Mouse (Mus musculus) cerebellum, postnatal 25 days (tissue): Measurements from ENCODE around the gene Ube2r2.
A peak's percentile ranks its signal among the peaks of the same experiment; 100 is the strongest.

Source experiments
- DNase-seq, 2 experiments: peaks; one replicate each; pipeline ENCODE4 v3.0.0; 2021; ENCODE audit warnings: mixed read lengths in 2 of 2

Ube2r2 gene

DNA sequence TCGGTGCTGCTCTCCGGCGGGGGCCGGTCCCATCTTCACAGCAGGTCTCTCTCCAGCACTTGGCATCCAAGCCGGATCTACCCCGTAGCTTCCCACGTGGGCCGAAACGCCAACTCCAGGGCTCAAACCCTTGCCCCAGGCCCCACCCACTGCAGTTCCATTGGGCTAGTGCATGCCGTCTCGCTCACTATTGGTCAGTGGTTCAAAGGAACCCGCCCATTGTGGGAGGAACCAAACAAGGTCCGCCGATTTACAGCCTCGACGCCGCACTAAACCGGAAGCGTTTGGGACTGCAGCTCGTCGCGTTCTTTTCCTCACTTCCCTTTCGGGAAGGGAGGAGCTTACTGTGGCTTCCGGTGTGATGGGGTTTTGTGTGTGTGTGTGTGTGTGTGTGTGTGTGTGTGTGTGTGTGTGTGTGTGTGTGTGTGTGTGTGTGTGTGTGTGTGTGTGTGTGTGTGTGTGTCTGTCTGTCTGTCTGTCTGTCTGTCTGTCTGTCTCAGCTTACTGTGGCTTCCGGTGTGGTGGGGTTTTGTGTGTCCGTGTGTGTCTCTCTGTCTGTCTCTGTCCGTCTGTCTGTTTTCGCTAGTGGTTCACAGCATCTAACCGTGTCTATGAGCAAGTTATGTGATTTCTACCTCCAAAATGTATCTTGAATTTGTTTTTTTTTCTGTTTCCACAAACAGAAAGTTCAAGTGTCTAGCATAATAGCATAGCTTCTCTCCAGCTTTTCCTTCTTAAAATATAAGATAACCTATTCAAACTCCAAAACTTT is 11.2 kb upstream of the Ube2r2 start, which contains the start of gene Nol6:
Gene Nol6 (minus strand): TSS at position 276 of the 772 bp plus-strand sequence.
- DNase-seq = peak; percentile 94 to 97

DNA sequence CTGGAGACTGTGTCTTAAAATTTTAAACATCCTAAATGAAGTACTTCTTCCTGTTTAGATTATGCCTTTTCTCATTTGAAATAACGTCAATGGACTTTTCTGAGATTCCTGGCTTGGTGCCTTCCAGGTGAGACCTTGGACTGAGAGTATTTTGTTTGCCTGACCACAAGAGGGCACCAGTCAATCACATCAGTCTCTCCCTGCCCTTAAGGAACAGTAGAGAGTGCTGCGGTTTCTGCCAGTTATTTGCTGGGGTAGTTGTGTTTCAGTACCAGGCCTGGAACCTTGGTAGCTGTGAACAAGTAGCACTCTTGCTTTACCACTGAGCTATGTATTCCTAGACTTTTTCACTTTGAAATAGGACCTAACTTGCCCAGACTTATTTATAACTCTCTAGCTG is 6.1 kb upstream of the Ube2r2 start:
- peak; percentile 66 to 81 for DNase-seq

DNA sequence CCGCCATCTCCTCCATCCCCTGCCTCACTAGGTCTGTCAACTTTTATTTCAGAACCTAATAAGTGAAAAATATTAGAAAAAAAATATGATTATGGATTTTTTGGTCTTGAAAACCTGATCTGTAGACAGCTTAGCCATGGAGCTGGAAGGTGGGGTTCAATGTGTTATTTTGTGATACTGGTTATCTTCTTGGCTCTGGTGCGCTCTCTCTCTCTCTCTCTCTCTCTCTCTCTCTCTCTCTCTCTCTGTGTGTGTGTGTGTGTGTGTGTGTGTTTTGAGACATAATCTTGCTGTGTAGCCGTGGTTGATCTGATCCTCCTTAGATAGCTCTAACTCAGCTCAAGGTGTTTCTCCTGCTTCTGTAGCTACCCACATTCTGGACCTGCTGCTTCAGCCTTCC is 5.7 kb upstream of the Ube2r2 start:
- no peak for DNase-seq

DNA sequence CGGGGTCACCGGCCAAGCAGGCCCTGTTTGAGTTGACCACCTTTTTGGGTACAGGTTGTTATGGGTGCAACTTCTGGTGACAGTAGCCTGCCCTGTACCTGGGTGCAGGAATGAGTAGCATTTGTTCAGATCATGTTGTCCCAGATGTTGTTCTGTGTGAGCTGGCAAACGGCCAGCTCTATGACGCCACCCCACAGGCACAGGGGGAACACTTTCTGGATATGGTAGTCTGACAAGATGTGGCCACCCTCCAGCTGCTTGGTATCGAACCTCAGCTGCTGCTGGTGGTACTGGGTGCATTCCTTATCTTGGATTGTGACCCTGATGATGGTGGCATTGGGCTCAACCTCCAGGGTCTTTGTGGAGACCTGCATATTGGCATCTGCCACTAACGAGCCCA is 3.1 kb upstream of the Ube2r2 start:
- no peak for DNase-seq

DNA sequence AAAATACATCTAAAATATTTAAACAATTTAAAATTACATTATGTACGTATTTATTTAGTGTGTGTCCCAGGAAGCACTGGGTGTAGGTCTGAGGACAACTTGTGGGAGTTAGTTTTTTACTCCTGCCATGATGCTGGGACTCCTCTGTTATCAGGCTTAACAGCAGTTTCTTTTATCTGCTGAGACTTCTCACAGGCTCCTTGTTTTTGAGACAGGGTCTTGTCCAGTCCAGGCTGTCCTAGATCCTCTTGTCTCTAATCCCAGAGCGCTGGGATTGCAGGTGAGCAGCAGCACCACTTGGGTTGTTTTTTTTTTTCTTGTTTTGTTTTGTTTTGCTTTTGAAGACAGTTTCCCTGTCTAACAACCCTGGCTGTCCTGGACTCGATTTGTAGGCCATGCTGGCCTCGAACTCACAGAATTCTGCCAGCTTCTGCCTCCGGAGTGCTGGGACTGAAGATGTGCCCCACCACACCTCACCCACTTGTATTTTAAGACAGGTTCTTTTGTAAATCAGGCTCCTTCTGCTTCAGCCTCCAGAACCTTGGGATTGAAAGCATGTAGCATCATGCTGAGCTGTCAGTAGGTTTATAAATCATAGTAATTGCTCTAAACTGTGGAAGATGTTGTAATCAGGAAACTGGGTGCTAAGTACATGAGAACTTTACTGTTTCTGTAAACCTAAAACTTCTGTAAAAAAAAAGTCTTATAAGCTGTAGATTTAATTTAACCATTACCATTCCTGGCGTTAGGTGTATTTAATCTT is 1.8 kb upstream of the Ube2r2 start:
- DNase-seq = no peak

DNA sequence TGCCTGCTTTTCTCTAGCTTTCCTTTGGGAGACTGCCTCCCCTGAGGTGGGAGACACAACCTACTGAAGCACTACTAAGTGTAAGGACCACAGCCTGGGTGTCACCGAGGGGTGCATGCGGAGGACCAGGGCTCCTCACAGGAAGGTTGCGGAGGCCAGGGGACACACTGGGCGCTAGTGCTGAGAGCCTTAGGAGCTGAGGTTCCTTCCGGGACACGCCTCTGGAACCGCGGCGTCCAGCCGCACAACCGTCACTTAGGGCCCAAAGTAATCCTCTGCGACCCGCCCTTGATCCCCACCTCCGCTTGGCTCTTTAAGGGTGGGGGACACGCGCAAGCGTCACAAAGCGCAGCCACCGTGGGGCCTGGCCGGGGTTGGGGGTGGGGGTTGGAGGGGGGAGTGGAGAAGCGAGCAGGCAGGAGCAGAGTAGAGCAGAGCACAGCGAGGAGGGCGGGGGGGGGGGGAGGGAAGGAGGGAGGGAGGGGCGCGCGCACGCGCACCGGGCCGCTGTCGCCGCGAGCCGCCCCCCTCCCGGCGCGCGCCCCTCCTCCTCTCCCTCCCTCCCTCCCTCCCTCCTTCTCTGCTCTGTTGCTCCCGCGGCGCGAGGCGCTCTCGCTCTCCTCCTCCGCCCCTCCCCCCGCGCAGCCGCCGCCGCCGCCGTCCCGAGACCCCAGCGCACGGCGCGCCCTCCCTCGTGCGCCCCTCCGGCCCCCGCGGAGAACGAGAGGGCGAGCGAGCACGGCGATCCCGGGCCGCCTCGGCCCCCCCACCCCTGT is 420 bp upstream of the Ube2r2 start:
- DNase-seq = peak; percentile 78 to 92

DNA sequence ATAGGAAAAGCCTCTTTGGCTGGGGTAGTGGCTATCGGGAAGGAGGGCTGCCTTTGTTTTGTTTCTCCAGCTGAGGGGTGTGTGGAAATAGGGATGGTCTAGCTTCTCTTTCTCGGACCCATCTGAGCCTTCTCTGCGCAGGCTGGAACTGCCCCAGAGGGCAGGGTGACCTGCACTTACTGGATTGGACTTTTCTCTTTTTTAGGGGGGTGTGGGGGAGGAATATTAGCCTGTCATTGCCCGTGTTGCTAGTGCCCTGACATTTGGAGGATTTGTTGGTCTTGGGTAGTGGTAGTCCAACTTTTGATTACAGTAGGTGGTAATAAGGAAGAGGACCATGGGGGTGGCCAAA is 887 bp downstream of the Ube2r2 start:
- DNase-seq = peak; percentile 54 to 62

DNA sequence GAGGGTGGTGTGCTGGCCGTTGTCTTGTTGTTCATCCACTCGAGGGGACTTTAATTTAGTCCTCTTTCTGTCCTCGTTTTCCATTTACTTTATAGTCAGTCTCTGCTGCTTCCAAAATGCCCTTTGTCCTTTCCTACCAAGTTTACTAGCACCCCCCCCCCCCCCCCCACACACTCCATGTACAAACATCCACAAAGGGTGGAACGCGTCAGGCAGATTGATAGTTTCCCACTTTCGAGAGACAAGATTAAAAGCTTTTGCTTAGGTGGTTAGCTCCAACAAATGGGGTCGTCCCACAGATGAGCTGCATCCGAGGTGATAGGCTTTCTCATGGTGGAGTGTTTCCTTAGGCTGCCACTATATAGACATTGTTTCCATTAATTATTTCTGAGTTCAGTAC is 1.3 kb downstream of the Ube2r2 start:
- DNase-seq = no peak

DNA sequence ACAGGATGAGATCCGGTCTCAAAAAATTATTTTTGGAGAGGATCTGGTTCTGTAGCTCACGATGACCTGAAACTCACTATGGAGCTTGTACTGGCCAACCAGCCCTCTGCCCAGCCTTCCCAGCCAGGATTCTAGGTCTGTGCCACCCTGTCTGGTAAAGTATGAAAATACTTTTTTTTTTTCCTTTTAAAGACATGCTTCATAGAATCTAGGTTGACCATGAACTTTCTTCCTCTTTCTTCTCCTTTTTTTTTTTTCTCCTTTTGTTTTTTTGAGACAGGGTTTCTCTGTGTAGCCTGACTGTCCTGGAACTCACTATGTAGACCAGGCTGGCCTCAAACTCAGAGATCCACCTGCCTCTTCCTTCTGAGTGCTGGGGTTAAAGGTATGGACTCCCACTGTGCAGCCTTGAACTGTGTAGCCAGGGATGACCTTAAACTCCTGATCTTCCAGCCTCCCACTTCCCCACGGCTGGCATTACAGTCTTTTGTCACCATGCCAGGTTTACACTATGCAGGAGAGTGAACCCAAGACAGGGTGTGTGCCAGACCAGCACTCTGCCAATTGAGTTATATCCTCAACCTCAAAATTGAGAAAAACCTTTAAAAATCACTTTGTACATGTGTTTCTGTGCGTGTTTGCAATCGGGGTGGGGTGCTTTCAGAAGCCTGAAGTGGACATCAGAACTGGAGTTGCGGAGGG is 4.8 kb downstream of the Ube2r2 start:
- peak in 1 of 2 experiments; percentile 33 for DNase-seq

DNA sequence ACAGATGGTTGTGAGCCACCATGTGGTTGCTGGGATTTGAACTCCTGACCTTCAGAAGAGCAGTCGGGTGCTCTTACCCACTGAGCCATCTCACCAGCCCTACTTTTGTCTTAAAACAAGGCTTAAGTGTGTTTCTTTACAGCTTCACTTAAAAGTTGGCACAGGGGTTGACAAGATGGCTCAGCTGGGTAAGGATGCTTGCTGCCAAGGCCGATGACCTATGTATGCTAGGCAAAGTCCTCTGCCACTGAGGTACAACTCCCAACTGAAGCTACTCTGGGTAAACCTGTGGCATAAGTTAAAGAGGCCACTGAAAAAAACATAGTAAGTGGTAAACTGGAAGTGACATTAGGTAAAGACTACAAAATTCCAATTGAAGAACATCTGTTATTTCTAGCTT is 7.1 kb downstream of the Ube2r2 start:
- DNase-seq = no peak

DNA sequence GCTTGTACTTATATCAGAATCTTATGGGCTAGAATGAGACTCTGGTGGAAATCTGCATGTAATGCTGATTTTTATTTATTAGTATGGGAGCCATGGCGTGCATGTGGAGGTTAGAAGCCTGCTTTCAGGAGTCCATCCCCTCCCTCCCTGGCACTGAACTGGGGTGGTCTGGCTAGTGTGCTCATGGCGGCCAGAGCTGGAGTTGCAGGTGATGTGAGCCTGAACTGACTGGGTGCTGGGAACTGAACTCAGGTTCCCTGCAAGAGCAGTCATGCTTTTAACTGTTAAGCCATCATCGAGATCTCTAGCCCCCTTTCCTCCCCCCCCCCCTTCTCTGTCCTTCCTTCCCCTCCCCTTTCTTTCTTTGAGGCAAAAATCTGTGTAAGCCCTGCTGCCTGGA is 14.3 kb downstream of the Ube2r2 start:
- no peak for DNase-seq

DNA sequence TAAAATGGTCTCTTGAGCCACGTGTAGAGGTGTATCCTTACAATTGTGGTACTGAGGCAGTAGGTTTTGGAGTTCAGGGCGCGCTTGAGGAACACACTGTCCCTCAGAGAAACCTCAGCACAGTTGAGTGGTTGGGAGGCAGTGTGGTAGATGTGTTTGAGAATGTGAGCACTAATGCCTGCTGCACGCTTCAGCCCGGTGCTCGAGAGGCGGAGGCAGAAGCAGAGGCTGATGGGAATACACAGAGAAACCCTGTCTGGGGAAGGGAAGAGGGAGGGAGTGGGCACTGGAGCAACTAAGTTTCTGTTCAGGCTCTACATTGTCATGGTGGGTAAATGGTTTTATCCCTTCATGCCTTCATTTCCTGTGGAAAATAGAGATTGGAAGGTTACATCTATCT is 15.6 kb downstream of the Ube2r2 start:
- no peak for DNase-seq

DNA sequence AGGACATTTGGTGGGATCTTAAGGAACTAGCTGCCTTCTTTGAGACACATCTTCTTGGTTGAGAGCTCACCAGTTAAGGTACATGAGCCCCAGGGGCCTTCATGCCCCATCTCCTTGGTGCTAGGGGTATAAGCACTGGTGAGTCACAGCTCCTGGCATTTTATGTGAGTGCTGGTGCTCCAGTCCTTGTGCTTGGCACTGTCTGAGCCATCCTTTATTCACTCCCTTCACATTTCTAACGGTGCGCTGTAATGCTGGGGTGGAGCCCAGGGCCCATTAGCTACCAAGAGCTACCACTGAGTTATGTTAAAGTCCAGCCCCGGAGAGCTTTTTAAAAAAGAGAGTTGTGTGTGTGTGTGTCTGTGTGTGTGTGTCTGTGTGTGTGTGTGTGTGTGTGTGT is 17.6 kb downstream of the Ube2r2 start:
- no peak for DNase-seq

DNA sequence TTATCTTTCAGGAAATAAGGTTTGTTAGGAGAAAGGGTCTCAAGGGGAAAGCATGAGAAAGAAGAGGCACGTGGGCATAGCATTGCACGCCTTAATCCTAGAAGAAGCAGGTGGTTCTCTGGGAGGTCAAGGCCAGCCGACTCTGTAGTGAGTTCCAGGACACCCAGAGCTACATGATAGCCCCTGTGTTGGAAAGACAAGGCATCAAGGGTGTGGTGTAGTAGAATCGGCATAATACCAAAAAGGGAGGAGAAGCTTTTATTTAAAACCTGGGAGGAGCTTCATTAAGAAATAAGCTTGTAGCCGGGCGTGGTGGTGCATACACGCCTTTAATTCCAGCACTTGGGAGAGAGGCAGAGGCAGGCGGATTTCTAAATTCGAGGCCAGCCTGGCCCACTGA is 21.4 kb downstream of the Ube2r2 start:
- DNase-seq = no peak

DNA sequence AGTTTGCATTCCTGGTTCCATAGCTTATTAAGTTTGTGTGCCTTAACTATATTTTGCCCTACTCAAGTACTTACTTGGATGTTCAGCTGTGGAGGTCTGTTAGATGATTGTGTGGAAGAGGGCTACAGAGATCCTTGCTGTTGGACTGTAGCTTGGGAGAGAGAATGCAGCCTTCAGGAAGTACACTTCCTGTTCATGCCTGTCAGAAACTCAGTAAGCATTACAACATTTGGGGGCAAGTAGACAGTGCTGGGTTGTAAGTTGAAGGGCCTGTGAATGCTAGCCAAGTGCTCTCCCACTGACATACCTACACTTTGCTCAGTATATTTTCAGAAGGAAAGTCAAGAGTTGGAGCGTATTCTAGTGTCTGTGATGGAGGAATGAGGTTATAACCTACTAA is 22.7 kb downstream of the Ube2r2 start:
- DNase-seq = no peak

DNA sequence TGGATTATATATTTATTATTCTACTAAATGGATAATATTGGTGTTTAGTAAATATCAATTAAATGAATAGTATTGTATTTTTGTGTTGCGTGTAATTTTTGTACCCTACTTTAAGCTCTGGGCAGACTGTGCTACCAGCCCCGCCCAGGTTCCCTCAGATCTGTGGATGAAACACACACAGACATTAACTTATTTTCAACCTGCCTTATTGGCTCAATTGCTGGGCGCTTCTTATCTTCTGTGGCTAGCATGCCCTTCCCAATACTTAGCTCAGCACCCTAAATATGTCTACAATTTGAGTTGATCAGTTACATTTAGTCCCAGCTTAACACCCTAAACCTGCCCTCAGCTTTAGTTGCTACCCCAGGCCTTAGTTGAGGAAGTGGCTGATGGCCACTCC is 25.7 kb downstream of the Ube2r2 start:
- DNase-seq = no peak

DNA sequence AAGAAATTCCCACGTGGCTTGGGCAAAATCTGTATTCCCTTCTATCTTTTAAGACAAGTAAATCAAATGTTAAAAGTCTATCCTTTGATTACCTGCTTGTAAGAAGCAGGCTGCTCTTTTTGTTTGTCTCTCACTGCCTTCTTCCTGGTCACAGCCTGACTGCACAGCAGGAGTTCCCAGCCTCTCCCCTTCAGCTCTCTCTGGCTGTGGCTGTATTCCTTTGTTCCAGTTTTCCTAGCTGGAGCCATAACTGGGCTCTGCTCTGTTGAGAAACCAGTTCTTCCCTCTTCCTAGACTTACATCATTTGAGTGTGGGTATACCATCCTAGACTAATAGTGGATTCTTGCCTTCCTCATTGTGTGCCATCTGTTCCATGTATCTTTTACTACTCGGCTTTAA is 29.4 kb downstream of the Ube2r2 start:
- peak; percentile 63 to 76 for DNase-seq

DNA sequence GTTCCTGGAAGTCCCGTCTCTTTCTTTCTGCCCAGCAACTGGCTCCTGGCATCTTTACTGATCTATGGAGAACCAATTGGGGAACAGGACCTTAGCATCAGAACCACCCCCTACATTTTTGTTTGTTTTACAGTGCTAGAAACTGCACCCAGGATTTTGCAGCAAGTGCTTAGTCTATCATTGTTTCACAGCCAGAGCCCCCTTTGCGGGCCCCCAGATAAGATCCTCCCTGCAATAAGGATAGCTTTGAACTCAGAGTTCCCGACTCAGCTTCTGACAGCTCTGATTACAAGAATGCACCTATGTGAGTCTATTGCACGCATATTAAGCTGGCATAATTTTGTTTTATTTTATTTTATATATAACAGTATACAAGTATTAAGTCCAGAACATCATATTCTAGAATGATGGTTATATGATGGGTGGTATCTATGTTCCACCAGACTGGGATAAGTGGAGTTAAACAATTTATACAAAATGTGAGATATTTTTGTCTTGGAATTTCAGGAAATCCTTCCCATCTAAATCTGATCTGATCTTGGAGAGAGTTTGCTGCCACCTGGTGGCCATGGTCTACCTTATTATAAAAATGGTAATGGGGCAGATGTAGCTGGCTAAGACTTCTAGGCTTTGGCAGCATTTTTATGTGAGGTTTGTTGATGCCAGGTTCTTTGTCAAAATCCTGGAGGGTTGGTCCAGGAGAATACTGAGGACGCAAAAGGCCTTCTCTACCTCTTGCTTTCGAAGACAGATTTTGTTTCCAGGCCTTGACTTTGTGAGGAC is 30.3 kb downstream of the Ube2r2 start:
- peak; percentile 87 to 94 for DNase-seq

DNA sequence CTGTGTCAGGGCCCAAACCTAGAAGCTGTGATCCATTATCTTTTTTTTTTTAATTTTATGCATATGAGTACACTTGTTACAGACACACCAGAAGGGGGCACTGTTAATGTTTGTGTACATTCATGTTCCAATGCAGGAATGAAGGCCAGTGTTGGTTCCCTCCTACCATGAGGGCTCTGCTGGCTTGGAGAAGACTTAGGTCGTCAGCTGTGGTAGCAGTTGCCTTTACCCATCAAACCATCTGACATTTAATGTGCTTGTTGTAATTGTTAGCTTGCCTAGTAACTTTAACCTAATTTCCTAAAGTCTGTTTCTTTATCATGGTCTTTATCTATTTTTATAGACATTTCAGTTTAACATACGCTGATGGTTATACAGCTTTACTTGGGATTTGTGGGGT is 35.4 kb downstream of the Ube2r2 start:
- no peak for DNase-seq

DNA sequence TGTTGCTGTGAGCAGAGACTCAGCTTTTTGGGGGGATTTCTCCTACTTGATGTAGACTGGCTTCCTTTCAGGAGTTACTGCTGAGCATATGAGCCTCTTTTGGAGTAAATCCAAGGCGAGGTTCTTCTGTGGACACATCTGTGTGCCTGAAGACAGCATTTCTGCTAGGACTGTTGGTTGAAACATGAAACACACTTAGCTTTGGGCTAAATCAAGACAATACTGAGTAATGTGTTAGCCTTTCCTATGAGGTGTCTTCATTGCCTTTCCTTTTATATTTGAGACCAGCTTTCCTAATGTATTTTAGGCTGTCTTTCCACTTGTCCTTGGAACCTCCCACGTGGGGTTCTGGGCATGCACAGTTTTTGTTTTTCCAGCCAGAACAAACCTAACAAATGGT is 39.1 kb downstream of the Ube2r2 start:
- DNase-seq = no peak

DNA sequence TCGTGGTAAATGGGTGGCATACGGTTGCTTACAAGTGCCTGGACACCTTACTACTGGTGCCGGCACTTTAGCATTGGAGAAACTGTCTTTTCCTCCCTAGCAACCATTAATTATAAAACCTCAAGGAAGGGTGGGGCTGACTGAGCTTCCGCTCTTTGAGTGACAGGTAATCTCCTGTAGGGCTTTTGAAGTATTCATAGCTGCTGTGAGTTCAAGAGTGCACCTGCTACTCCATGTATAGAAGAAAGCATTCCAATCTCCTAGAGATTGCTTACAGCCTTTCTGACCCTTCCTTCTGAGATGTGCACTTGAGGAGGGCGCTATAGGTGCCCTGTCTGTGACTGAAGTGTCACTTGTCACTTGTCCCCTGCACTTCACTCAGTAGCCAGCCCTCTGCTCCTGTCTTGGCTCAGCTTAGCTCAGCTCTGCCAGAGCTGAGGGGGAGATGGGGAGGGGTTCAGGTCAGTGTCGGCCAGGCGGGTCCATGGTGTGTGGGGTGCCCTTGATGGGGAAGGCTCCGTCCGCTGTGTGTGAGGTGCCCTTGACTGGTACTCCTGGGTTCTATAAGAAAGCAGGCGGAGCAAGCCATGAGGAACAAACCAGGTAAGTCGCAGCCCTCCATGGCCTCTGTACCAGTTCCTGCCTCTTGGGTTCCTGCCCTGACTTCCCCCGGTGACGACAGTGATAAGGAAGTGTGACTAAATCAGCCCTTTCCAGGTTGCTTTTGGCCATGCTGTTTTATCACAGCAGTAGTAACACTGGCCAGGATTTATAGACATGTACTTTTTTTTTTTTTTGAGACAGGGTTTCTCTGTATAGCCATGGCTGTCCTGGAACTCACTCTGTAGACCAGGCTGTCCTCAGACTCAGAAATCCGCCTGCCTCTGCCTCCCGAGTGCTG is 44.5 kb downstream of the Ube2r2 start:
- no peak for DNase-seq
